In the genomic region with DNA sequence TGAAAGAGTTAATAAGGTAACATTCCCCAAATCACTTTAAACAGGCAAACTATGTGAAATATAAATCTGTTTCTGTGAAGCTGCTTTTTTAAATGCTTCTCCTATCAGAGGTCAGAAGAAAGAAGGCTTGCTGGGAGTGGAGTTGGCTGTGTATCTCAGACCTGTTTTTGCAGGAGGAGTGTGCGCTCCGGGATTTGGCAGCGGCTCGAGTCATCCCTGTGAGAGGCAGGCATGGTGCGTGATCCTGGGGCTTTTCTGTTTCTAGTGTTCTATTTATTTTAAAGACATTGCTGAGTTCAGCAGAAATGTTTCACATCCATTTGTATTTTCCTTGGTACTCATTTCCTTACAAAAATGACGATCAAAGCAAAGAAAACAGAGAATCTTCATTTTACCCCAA, we compare ENCODE assay signal across 14 mouse cellular contexts.
"Had no signal": no experiment of that assay in that cellular context is flagged by ENCODE, and none has a peak within 500 bp of the region (broad histone marks: within the 10 kb centered on the region; RNA-seq: fewer than 3 reads in every experiment).

No protein-coding gene starts in this region.

- H3K4me2 ChIP-seq: kidney, embryonic 15.5 days; limb, embryonic 15.5 days; liver, embryonic 12.5 days; lung, embryonic 14.5 days; neural tube, embryonic 15.5 days; stomach, embryonic 15.5 days had no signal

- DNase-seq: kidney, postnatal 14 days; lung, embryonic 14.5 days; lung, postnatal 10 days; lung, postnatal 4 days; right cerebral cortex, adult 18-20 months; spleen, adult 18-20 months; thymus, postnatal 4 days had no signal

- H3K4me1 ChIP-seq: kidney, embryonic 15.5 days; limb, embryonic 15.5 days; liver, embryonic 12.5 days; midbrain, embryonic 10.5 days; neural tube, embryonic 15.5 days; stomach, embryonic 15.5 days had no signal

- ATAC-seq: liver, embryonic 12.5 days had no signal

- H3K9ac ChIP-seq: kidney, embryonic 15.5 days; limb, embryonic 15.5 days; liver, embryonic 12.5 days; lung, embryonic 14.5 days; neural tube, embryonic 15.5 days; stomach, embryonic 15.5 days had no signal

- H3K9me3 ChIP-seq: kidney, embryonic 15.5 days; limb, embryonic 15.5 days; liver, embryonic 12.5 days; midbrain, embryonic 10.5 days; neural tube, embryonic 15.5 days; stomach, embryonic 15.5 days had no signal

- H3K36me3 ChIP-seq: kidney, embryonic 15.5 days; limb, embryonic 15.5 days; liver, embryonic 12.5 days; midbrain, embryonic 10.5 days; neural tube, embryonic 15.5 days; stomach, embryonic 15.5 days had no signal

- H3K27me3 ChIP-seq: kidney, embryonic 15.5 days; limb, embryonic 15.5 days; liver, embryonic 12.5 days; neural tube, embryonic 15.5 days; stomach, embryonic 15.5 days had no signal

- H3K4me3 ChIP-seq: kidney, embryonic 15.5 days; limb, embryonic 15.5 days; liver, embryonic 12.5 days; midbrain, embryonic 10.5 days; myocyte; neural tube, embryonic 15.5 days; stomach, embryonic 15.5 days had no signal

- H3K27ac ChIP-seq: kidney, embryonic 15.5 days; limb, embryonic 15.5 days; liver, embryonic 12.5 days; midbrain, embryonic 10.5 days; neural tube, embryonic 15.5 days; stomach, embryonic 15.5 days had no signal
